Mouse (Mus musculus) v-Abl transformed pro-B cells (cell line): Measurements from ENCODE around the gene Olfr311.

Source experiments
- in situ Hi-C, 2 experiments: fragments of 400-800 bp; cut with MboI; formaldehyde crosslinking; loops; one replicate each; pipeline ENCODE4 v1.15.1; 2025; ENCODE audit not compliant: unreplicated experiment in 2 of 2

Olfr311 gene

GRCm38 (mm10) chr11:58867954-58868330 is 28.9 kb downstream of the Olfr311 start:
- in situ Hi-C loops, result no loop called here

- in situ Hi-C loops, result no loop called here
Measured at GRCm38 (mm10) chr11:58870961-58871360, 31.9 kb downstream of the Olfr311 start.

- in situ Hi-C loops, result no loop called here
Measured at GRCm38 (mm10) chr11:58883756-58884155, 44.7 kb downstream of the Olfr311 start.

GRCm38 (mm10) chr11:58890511-58890910 is 51.5 kb downstream of the Olfr311 start:
- in situ Hi-C loops, result no loop called here
